Mouse (Mus musculus) lung, postnatal 4 days (tissue): ENCODE results near the gene Zranb1.
A peak's percentile ranks its signal among the peaks of the same experiment; 100 is the strongest.

Experiments
- DNase-seq, 2 experiments: peaks; one replicate each; pipeline ENCODE4 v3.0.0; 2021

Gene Zranb1

DNA sequence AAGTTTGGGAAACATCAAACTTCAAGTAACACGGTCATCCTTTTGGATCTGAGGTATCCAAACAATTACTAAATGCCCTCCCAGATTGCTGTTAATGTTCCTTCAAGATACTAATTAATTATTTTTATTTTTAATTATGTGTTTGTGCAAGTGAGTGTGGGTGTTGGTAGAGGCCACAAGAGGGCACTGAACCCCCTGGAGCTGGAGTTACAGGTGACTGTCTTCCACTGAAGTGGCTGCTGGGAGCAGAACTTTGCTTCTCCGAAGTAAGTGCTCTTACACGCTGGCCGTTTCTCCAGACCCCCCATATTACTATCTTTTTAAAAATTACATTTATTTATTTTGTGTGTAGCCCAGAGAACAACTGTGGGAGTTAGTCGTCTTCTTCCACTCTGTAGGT, 887 bp upstream of the Zranb1 start:
- no peak for DNase-seq

DNA sequence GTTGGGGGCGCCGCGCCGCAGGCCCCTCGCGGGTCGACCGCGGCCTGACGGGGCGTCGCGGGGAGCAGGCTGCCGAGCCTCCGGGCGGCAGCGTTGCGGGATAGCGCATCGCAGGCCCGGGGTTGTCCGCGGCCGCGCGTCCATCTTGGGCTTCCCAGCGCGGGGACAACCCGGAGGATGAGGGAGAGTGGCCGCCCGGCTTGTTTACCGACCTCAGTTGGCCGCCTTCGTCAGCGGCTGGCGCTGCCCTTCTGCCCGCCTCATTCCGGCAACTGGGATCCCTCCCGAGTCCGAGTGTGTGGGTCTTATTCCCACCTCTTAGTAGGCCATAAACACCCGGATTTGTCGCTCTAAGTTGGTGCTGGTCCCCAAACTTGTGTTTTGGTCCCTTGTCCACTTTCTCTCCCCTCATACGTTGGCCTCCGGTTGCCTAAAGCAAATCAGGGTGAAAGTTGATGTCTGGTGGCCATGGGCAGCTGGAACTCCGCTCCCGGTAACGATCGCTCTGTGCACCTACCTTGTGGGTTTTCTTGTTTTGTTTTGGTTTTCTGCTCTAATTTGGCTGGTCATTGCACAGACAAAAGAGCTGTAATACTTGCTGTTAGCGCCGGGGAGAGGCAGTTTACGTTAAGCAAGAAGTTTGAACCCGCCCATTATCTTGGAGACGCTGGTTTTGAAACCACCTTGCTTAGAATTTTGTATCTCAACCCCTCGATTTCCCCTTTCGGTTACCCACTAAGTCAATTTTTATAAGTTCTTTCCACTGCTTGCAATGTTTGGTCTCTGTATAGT, 814 bp downstream of the Zranb1 start:
- peak; percentile 62 to 65 for DNase-seq

DNA sequence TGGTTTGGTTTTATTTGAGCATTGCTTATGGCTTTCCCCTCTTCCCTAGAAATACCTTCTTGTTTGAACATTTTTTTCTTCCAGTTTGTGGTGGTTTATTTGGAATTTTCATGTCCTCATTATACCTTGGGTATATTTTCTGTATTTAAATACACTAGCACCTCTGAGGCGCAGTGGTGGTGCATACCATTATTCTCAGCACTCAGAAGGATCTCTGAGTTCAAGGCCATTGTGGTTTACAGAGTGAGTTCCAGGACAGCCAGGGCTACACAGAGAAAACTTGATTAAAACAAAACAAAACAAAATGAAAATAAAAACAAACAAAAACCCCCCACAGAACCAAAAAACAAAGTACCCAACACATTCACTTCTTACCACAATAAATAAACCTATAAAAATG, 2.4 kb downstream of the Zranb1 start:
- DNase-seq: no peak

DNA sequence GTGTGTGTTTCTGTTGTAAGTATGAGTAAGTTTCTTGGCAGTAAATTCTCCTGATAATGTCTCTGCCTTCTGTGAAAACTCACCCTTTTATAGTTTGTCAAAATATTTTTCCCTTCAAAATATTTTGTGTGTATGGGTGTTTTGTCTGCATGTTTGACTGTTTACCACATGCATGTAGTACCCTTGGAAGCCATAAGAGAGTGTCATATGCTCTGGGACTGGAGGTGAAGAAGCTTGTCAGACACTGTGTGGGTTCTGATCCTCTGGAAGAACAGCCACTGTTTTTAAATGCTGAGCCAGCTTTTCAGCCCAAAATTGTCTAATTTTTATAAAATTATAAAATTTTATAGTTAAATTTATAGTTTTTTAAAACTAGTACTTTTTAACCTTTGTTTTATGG, 3.8 kb downstream of the Zranb1 start:
- no peak for DNase-seq

DNA sequence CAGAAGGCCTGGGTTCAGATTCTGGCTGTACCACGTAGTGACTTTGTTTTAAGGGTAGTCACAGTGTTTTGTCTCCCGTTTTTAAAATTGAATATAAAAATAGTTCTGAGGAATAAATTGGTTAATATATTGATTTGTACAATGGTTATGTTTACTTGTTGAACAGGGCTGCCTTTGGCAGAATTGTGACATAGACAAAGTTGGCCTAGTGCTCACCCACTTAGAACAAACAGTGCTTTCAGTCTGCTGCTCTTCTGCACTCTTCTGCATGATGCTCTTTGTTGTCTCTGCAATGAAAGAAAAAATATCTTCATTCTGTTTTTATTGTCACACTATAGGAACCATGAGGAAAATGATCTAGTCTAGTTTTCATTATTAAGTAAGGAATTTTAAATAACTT, 8.2 kb downstream of the Zranb1 start:
- no peak for DNase-seq

DNA sequence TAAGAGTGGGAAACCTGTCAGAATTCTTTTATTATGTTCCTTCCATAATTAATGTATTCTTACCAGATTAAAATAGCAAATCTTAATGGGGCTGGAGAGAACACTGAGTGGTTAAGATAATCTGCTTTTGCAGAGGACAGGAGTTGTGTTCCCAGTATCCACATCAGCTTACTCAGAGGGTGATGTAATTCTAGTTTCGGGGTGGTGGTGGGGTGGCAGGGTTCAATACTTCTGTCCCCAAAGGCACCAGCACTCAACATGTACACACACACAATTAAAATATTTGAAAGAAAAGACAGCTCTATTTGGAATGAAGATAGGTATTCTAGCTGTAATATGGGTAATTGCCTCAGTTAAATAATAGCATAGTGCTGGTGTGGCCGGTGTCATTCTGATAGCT, 9.6 kb downstream of the Zranb1 start:
- DNase-seq: no peak

DNA sequence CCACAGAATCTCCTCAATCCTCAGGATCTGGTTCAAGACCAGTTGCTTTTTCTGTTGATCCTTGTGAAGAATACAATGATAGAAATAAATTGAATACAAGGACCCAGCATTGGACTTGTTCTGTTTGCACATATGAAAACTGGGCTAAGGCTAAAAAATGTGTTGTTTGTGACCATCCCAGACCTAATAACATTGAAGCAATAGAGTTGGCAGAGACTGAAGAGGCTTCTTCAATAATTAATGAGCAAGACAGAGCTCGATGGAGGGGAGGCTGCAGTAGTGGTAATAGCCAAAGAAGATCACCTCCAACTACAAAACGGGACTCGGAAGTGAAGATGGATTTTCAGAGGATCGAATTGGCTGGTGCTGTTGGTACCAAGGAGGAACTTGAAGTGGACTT, 19.0 kb downstream of the Zranb1 start:
- DNase-seq: no peak

DNA sequence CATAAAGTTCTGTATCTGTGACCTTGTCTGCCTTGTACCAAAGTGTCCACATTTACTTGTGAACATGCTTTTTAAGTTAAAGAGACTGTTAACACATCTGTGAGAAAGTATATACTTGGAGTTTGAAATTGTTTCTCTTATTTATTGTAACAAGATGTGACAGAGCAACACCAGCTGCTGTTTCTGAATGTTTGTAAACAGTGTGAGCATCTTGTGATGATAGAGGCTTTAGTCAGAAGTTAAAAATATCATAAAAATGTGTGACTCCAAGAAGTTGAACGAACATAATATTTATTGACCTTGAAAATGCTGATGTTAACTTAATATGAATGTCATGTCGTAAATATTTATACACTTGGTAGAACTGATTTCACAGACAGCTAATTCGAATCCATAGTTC, 19.7 kb downstream of the Zranb1 start:
- no peak for DNase-seq

DNA sequence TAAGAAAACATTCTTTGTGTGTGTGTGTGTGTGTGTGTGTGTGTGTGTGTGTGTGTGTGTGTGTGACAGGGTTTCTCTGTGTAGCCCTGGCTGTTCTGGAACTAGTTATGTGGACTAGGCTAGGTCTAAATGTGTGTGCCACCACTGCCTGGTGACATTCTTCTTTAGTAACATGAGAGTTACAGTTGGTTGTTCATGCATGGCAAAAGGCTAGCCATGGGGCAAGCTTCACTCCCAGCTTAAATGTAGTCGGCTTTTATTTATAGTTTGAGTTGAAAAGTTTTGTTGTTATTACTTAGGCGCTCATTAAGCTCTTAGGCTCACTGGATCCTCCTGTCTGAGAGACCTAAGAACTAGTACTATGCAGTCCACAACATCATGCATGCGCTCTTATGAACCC, 33.5 kb downstream of the Zranb1 start:
- no peak for DNase-seq

DNA sequence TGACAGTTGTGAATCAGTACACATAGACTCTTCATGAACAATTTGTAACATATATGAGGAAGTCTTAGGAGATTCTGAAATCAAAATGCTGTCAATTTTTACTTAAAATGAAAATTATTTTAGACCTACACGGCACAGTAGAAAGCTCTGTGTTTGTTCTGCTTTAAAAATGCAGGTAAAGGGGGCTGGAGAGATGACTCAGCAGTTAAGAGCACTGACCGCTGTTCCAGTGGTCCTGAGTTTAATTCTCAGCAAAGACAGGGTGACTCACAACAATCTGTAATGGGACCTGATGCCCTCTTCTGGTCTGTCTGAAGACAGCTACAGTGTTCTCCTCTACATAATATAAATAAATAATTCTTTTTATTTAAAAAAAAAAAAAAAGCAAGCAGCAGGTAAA, 34.8 kb downstream of the Zranb1 start:
- DNase-seq: no peak

DNA sequence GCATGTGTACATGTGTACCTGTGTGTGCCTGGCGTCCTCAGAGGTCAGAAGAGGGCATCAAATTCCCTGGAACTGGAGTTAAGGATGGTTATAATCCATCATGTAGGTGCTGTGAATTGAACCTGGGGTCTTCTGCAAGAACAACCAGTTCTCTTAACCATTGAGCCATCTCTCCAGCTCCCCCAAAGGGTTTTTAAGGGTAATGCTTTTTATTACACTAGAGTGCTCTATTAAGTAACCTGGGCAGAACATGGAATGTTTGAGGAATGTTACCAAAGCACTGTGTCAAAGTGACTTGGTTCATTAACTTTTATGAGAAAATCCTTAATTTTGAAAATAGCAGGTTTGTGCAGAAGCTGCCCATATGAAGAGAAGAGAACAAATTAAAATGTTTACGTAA, 41.1 kb downstream of the Zranb1 start:
- no peak for DNase-seq

DNA sequence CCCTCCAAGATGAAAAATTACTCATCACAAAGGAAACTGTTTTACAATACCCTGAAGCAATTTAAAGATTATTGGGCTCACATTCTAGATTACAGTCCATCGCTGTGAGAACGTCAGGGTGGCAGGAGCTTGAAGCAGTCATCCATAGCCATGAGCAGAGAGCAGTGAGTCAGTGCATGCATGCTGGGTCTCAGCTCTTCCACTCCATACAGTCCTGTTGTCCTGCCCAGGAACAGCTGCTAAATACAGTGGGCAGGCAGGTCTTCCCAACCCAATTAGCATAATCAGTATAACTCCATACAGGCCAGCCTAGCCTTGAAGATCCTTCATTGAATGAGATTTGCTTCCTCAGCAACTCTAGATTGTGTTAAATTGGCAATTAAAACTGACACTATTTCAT, 45.1 kb downstream of the Zranb1 start:
- no peak for DNase-seq

DNA sequence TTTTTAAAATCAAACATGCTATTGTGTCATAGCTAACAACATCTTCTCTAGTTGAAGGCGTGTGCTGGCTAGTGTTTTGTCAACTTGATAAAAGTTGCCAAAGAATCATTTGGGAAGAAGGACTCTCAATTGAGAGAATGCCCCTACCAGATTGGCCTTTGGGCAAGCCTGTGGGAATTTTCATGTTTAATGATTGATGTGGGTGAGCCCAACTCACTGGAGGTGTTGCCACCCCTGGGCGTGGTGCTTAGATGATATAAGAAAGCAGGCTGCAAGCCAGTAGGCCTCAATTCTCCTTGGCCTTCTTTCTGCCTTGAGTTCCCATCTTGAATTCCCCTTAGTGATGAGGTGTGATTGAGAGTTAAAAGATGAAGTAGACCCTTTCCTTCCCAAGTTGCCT, 47.0 kb downstream of the Zranb1 start:
- no peak for DNase-seq

DNA sequence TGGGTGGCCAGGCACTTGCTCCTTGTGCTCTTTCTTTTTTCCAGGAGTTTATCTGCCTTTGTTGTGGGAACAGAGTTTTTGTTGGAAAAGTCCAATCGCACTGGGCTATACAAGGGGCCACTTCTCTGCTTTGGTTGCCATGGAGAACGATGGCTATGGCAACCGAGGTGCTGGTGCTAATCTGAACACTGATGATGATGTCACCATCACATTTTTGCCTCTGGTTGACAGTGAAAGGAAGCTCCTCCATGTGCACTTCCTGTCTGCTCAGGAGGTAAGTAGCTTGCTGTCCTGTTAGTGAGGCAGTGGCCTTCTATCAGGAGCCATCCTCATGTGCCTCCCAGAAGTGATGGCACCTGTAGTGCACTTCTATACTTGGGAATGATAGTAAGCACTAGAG, 51.7 kb downstream of the Zranb1 start:
- DNase-seq: no peak

DNA sequence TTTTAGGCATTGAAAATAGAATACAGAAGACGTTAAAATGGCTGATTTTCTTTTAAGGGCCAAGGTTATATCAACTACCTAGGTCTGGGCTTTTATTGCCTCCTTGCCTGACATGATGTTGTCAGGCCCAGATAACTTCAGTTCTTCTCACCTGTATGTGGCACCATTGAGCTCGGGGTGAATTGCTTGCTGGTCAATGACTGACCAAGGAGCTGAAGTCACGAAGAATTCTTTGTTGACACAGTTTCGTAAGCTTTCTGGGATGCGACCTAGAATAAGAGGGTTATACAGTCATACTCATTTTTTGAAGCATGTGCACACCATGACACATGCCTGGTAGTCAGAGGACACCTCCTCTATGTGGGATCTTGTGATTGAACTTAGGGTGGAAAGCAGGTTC, 58.9 kb downstream of the Zranb1 start:
- no peak for DNase-seq

DNA sequence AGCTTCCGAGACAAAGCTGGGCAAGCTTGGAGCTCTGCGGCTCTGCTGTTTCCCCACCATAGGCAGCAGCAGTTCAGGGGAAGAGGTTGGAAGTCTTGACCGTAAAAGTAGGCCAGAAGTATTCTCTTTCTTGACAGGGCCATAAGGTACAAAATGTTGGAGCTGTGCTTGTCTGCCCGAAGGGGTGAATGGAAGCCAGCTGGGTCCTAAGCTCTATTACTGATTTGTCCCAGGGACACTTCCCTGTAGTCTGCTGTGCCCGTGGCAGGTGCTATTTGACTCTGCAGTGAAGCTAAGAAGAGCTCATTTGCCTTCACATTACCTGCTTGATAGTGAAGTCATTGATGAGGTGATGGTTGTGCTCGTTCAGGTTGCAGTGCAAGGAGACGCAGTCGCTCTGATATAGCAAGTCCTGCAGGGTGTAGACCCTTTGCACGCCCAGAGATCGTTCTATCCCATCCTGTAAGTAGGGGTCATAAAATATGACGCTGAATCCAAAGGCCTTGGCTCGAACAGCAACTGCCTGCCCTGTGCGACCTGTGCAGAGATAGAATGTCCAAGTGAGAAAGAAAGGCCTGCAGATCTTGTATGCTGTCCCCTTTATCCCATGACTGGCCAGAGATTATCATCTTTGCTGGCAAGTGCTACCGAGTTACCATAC, 60.4 kb downstream of the Zranb1 start:
- no peak for DNase-seq

DNA sequence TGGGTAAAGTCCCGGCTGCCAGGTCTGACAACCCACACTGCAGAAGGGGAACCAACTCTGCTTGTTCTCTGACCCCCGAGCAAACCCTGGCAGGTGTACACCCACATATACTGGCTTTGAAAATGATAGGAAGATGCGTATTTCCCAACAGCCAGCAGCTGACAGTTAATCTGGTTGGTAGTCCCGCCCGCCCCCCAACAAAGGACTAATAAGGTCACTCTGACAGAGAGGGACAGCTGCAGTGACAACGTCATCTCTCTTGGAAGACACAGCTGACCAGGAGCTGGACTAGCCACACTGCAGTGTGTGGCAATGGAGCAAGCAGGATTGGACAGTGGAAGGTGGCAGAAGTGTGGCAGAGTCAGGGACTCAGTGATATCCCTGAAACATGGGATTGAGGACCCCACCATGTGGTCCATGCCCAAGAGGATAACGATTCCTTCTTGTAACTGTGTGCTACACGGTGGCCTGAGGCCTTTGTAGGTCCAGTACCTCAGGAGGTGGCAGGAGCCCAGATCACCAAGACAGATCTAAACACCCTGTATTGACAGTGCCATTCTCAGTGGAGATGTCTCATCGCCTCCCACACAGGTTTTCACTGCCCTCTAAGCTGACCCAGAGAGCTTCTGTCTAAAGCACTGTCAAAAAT, 62.1 kb downstream of the Zranb1 start:
- no peak for DNase-seq

DNA sequence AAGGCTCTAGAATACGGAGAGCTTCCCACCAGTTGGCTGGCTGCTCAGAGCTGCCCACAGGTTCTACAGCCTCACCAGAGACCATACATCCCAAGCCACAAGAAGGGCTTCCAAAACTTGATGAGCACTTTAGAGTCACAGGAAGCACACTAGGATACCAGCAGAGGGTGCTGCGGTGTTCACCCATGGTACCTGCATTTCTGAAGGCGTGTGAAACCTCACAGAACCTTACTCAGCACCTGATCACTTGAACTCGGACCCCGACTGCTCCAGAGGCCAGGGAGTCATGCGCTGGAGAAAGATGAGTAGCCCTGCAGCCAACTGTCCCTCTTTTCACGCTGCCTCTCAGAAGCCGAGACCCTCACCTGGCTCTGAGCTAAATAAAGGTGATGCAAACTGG, 63.2 kb downstream of the Zranb1 start:
- DNase-seq: no peak

DNA sequence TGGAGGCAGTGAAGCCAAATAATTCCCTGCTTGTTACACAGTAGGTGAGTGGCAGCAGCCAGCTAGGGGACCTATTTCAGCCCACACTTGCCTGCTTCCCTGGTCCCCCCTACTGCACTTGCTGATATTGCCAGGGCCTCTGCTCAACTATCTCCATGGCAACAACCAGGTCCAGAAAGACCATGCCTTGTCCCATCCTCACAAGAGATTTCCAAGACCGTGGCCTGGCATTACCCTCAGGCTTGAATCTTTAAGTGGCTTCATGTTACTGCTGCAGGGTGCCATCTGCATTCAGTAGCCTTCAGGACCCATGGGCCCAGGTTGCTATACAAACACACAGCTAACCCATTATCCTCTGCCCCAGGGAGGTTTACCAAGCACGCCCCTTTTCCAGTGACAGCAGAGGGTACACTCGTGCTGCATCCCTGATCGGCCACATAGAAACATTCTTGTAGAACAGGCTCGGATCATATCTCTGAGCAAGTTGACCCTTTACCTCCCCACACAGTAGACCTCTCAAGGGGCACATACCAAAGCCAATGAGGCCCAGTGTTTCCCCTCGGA, 63.8 kb downstream of the Zranb1 start:
- no peak for DNase-seq

DNA sequence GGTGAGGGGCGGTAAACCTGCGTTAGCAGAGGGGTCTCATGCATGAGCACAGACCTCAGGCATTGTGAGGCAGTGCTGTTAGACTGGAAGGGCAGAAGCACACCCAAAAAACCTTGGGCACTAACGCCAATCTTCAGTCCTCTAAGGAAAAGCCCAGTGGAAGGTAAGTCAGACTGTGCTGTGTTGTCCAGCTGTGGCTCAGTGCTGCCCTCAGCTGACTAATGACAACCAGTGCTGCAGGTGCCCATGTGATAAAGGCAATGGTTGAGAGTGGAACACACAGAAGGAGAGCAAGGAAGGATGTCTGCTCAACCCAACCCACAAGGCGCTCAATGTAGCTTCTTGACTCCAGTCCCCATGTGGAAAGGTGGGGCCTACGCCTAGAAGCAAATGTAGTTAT, 65.4 kb downstream of the Zranb1 start:
- peak in 1 of 2 experiments; percentile 31 for DNase-seq

DNA sequence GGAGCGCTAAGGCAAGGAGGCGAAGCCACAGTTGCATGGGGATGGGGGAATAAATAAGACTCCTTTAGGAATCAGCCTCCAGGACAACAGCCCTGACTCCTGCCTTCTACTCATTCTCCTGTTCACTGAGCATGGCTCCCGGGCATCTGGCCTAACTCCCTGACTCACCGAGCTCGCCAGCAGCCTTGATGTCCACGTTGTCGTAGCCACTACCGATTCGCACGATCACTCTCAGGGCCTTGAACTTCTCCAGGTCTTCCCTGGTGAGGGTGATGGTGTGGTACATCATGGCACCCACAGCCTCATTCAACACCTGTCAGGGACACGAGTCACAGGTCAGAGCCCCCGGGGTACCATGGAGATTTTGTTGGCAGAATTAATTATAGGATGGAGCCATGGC, 67.7 kb downstream of the Zranb1 start:
- DNase-seq: no peak

DNA sequence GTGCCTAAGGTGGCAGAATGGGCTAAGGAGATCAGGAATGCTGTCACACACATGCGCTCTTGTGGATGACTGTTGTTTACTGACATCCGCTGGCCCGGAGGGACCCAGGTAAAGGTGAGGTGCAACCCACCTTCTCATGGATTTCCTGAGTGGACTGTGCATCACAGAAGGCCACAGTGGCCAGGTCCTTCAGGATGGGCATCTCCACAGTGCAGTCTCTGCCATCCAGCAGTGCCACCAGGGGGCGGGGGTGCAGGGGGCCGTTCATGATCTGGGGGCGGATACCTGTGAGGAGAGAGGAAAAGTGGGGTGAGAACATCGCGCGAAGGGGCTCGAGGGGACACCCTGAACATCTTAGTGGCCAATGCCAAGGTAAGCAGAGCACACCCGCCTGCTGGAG, 68.1 kb downstream of the Zranb1 start:
- DNase-seq: no peak

DNA sequence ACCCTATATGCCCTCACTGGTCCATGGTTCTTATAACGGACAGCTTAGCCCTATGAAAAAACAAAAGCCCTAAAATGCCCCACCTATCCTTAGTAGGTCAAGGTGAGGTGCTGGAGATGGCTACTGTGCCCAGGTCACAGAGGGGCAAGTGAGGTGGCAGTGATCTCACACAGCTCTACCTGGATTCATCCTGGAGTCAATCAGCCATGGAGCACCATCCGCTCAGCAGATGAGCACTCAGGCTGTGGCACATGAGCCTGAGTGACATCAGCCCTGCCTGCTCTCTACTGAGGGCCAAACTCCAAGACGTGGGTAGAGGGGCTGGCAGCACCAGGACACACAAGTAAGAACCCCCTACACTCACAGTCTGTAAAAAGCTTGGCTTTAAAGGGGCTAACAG, 70.4 kb downstream of the Zranb1 start:
- DNase-seq: no peak

DNA sequence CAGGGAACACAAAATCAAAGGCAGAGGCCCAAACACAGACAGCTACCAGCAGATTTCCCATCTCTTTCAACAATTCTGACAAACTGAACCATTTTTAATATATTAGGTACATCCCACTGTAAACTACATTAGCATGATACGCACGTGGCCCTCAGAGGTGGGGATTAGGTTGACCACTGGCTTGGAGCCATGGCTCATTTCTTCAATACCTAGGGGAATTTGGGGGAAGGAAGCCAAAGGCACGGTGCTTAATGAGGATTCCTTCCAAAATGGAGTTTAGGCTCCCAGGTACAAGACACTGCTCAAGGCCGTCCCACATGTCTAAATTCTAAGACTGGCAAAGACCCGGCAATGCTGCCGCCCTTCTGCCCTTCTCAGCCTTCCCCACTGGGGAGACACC, 71.3 kb downstream of the Zranb1 start:
- DNase-seq: no peak
